Mouse (Mus musculus) heart, embryonic 15.5 days (tissue): ENCODE measurements around the gene Pou2f2. TPM values are rescaled to one million over a fixed set of nuclear protein-coding genes. Genes with fewer than 3 reads are reported as not detected.

Experiments
- ATAC-seq: fragments of 200-750 bp; cut with Nextera tagmentation; replicated peaks from 2 replicates; pipeline ENCODE4 v1.8.0; 2017; ENCODE audit warnings: low read depth, moderate TSS enrichment; ENCODE audit not compliant: insufficient number of reproducible peaks, insufficient read depth, low FRiP score
- H3K27ac ChIP-seq: fragments of 300-500 bp; sonication (generic); 2 replicates; pipeline ENCODE4 v1.5.1; 2015; ENCODE audit warnings: mild to moderate bottlenecking, inconsistent platforms
- H3K27me3 ChIP-seq: fragments of 300-500 bp; sonication (generic); 2 replicates; pipeline ENCODE4 v1.6.1; 2015; ENCODE audit warnings: inconsistent platforms
- H3K36me3 ChIP-seq: fragments of 300-500 bp; sonication (generic); 2 replicates; pipeline ENCODE4 v1.6.1; 2015; ENCODE audit warnings: mild to moderate bottlenecking, inconsistent platforms
- H3K4me1 ChIP-seq: fragments of 300-500 bp; sonication (generic); replicated peaks from 2 replicates; pipeline ENCODE4 v1.6.1; 2015; ENCODE audit warnings: inconsistent platforms
- H3K4me2 ChIP-seq: fragments of 300-500 bp; sonication (generic); 2 replicates; pipeline ENCODE4 v1.6.1; 2015; ENCODE audit warnings: inconsistent platforms, mild to moderate bottlenecking, moderate library complexity
- H3K4me3 ChIP-seq: fragments of 300-500 bp; sonication (generic); 2 replicates; pipeline ENCODE4 v1.5.1; 2015; ENCODE audit warnings: mild to moderate bottlenecking, inconsistent platforms
- H3K9ac ChIP-seq: fragments of 300-500 bp; sonication (generic); 2 replicates; pipeline ENCODE4 v1.6.1; 2015; ENCODE audit warnings: mild to moderate bottlenecking, inconsistent platforms
- H3K9me3 ChIP-seq: fragments of 300-500 bp; sonication (generic); replicated peaks from 2 replicates; pipeline ENCODE4 v1.6.1; 2016; ENCODE audit warnings: inconsistent platforms
- WGBS: fragments of 180-500 bp; shearing (Covaris S2); methylation state at CpG from one replicate; pipeline ENCODE4 v1.1.7; 2015; ENCODE audit warnings: mixed read lengths; 5-methylcytosine and 5-hydroxymethylcytosine counted together
- polyA plus RNA-seq: library from polyadenylated mRNA; unstranded; fragments of >200 nt; fragmentation: Nextera tagmentation; extraction: Ambion mirVana; gene quantifications from 2 replicates; pipeline ENCODE4 v1.2.1, GENCODE M21; 2015

Gene Pou2f2
- polyA plus RNA-seq, 1 experiment from 2014 or later: 0.49 TPM

DNA sequence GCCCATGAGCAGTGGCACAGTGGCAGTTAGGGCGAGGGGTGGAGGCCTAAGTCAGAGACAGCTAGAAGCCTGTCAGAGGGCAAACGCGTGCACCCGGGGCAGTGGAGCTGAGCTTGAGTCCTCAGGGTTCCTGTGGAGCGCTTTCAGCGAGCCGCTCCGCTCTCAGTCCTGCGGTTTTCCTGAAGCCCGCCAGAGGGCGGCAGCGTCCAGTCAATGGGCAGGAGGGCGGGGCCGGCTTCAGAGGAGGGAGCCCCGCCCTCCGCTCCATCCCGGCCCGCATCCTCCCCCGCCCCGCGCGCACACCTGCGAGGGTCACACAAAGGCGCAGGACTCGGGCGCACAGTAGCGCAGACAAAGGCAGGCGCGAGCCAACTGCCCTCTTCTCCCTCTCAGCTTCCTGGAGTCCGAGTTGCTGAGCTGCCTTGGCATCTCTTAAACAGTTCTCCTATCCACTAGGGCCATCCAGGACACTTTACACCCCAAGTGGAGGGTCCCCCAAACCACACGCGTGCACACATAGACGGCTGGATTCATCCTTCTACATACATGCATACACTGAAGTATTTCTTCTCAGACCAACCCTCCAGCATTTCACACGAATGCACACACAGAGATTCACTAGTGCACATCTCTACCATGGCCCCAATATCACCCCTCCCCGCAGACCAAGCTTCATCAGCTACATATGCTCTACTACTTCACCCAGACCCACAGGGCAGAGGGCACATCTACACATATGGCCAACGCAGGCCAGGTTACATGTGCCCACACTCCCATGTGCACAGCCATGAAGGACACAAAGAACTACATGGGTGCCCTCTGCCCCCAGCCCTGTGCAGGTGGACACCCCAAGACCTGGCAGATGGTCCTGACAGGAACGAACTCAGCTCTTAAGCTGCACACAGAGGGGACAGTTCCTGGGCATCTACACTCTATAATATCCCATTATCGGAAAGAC is 46.2 kb downstream of the Pou2f2 start:
- Histone ChIP-seq H3K4me1 (peaks cover 5% of the 10 kb centered on the region), H3K27me3 (peaks cover 68% of the 10 kb centered on the region), H3K27ac (no peak overlapping the region), H3K9ac (no peak overlapping the region), H3K4me2 (peak overlapping the region; percentile 40; the same call in 1 of the 2 replicates), H3K9me3 (no peaks in the 10 kb centered on the region), H3K36me3 (no peaks in the 10 kb centered on the region), H3K4me3 (no peak overlapping the region)
- peak; percentile 62 for ATAC-seq
- 9% methylated on average over 38 of the region's 38 CpGs for WGBS

DNA sequence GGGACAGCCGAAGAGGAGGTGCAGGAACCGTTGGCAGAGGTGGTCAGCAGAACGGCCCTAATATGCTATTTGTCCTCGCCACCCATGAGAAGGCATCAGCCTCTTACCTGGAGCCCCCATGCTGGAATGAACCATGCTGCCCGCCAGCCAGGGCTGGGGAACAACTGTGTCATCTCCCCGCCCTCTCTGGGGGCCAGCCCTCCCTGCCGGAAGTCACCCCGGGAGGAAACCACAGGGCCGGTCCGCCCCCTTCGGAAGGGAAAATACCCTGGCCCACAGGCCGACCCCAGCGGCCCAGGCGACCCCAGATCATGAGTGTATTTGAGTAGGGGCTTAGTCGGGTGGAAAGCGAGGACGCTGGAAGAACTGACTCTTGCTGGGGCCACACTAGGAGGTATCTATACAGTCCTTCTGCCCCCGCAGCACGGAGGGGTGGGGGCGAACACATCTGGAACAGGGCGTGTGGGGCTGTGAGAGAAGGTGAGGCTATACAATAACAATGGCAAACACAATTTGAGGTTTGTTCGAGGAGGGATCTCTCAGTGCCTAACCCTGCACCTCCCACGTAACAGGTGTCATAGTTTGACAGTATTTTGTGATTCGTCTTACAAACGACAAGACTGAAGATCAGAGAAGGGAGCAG is 47.1 kb downstream of the Pou2f2 start:
- Histone ChIP-seq H3K27me3 (peaks cover 60% of the 10 kb centered on the region), H3K4me2 (peak overlapping the region; percentile 32; the same call in 1 of the 2 replicates), H3K9me3 (no peaks in the 10 kb centered on the region), H3K4me3 (peak overlapping the region; percentile 24; the same call in 1 of the 2 replicates), H3K27ac (no peak overlapping the region), H3K36me3 (no peaks in the 10 kb centered on the region), H3K4me1 (peaks cover 5% of the 10 kb centered on the region), H3K9ac (no peak overlapping the region)
- 8% methylated on average over 25 of the region's 25 CpGs for WGBS
- no peak for ATAC-seq

DNA sequence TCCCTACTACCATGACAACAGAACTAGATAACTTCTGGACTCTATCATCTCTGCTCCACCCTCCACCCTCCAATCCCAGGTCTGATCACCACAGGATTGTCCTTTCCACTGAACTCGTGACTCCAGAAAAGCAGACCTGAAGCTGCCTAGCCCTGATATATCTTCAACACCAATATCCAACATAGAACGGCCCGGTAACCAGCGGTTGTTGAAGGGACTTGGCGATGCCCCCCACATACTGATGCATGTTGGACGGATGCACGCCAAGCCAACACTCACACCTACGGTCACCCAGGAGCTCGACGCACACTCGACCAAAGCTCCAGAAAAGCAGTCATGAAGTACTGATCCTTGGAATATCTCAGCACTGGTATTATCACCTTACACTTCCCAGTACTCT is 48.3 kb downstream of the Pou2f2 start:
- peaks cover 60% of the 10 kb centered on the region for H3K27me3 ChIP-seq
- no peak overlapping the region for H3K4me2 ChIP-seq

DNA sequence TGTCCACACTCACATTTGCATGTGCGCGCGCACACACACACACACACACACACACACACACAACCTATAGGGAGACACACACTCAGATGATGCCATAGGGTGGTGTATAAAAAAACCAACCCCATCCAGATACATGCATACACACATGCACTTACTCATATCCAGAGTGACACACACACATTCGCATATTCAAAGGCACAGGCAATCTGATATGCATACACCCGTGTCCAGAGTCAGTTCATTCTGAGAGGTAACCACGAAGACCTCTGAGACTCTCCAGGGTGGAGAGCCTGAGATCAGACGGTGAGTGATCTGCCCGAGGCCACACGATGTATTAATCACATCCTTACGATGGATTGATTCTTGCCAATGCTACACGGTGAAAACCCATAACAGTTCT is 49.0 kb downstream of the Pou2f2 start:
- no peak overlapping the region for H3K4me3 ChIP-seq
- peaks cover 56% of the 10 kb centered on the region for H3K27me3 ChIP-seq
- WGBS: 80% methylated on average over 11 of the region's 11 CpGs
- no peak overlapping the region for H3K4me2 ChIP-seq
- H3K36me3 ChIP-seq: no peaks in the 10 kb centered on the region
- ATAC-seq: no peak
- H3K4me1 ChIP-seq: peaks cover 5% of the 10 kb centered on the region
- no peaks in the 10 kb centered on the region for H3K9me3 ChIP-seq
- H3K27ac ChIP-seq: no peak overlapping the region
- no peak overlapping the region for H3K9ac ChIP-seq

More for the DNA sequence above, 48.3 kb downstream of the Pou2f2 start:
- no peaks in the 10 kb centered on the region for H3K9me3 ChIP-seq
- no peaks in the 10 kb centered on the region for H3K36me3 ChIP-seq
- H3K9ac ChIP-seq: no peak overlapping the region
- 87% methylated on average over 11 of the region's 11 CpGs for WGBS
- ATAC-seq: no peak
- H3K4me3 ChIP-seq: no peak overlapping the region
- H3K27ac ChIP-seq: no peak overlapping the region
- peaks cover 5% of the 10 kb centered on the region for H3K4me1 ChIP-seq

DNA sequence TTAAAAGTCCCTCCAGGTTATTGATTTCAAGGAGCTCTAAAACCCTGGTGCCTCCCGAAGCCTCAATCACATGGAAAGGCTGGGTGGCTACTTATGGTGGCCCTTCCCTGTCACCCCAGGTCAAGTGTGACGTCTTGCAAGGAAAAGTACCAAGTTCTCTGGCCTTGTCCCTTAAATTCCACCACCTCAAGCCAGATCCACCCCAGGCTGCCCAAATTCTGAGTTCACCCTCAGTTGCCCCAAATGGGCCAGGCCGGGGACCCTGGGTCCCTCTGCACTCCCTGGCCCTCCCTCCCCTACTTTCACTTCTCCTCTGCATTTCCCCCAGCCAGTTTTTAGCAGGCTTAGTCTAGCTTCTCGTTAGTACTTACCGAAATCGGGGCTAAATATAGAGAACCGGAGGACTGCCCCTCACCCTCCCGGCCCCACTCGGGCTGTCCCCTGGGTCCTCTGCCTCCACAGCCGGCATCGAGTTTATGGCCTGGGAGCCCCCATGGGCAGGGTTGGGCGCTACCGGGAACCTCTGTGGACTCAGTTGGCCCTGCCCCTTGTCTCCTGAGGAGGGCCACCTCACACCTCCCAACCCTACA is 50.0 kb downstream of the Pou2f2 start:
- Histone ChIP-seq H3K9me3 (no peaks in the 10 kb centered on the region), H3K4me2 (no peak overlapping the region), H3K9ac (no peak overlapping the region), H3K4me3 (no peak overlapping the region), H3K4me1 (peaks cover 5% of the 10 kb centered on the region), H3K36me3 (no peaks in the 10 kb centered on the region), H3K27me3 (peaks cover 45% of the 10 kb centered on the region), H3K27ac (no peak overlapping the region)
- 36% methylated on average over 13 of the region's 13 CpGs for WGBS
- no peak for ATAC-seq

DNA sequence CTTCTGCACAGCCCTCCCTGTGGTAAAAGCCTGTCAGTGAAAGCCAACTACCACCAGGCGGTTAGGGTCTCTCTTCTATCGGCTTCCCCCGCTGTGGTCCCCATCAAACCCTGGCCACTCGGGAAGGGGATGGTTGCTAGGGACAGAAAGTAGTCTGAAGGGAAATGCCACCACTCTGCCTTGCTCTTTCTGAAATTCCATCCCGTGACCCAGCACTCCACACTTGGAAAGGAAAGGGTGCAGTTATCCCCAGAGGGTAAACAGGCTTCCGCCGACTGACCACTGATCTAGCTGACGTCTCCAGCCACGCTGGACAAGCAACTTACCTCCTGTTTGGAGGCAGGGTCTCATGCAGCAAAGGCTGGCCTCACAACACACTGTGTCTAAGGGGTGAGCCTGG is 51.6 kb downstream of the Pou2f2 start:
- Histone ChIP-seq H3K27me3 (peaks cover 30% of the 10 kb centered on the region), H3K9me3 (no peaks in the 10 kb centered on the region), H3K9ac (no peak overlapping the region), H3K4me2 (no peak overlapping the region), H3K36me3 (no peaks in the 10 kb centered on the region), H3K4me1 (0 out of 2 replicates have a peak, but pooled peaks cover 2% of the 10 kb centered on the region), H3K27ac (no peak overlapping the region), H3K4me3 (no peak overlapping the region)
- WGBS: 61% methylated on average over 9 of the region's 9 CpGs
- no peak for ATAC-seq

DNA sequence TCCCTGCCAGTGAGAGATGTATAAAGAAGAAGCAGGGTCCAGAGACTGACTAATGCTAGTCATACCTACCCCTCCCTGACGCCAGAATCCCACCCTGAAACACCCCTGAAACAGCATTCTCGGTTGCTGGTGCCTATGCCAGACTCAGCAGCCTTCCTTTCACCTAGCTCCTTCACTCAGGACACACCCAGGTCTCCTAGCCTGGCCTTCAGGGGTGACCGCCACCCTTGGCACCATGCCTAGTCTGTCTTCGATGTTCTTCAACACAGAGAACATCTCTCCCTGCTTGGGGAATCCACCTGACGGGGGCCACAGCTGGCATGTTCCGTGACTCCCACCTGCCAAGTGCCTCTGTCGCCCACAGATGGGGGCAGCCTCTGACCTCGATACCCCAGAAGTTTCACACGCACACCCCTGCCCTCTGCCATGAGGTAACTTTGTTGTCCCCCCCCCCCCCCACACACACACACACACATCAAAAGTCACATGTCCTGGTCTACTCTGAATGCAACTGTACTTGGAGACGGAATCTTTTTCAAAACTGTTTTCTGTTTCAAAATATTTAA is 53.7 kb downstream of the Pou2f2 start:
- H3K4me3 ChIP-seq: no peak overlapping the region
- H3K4me2 ChIP-seq: no peak overlapping the region
- H3K4me1 ChIP-seq: no peaks in the 10 kb centered on the region
- no peaks in the 10 kb centered on the region for H3K36me3 ChIP-seq
- H3K9ac ChIP-seq: no peak overlapping the region
- peaks cover 15% of the 10 kb centered on the region for H3K27me3 ChIP-seq
- H3K9me3 ChIP-seq: no peaks in the 10 kb centered on the region
- 64% methylated on average over 10 of the region's 10 CpGs for WGBS
- no peak overlapping the region for H3K27ac ChIP-seq
- no peak for ATAC-seq

DNA sequence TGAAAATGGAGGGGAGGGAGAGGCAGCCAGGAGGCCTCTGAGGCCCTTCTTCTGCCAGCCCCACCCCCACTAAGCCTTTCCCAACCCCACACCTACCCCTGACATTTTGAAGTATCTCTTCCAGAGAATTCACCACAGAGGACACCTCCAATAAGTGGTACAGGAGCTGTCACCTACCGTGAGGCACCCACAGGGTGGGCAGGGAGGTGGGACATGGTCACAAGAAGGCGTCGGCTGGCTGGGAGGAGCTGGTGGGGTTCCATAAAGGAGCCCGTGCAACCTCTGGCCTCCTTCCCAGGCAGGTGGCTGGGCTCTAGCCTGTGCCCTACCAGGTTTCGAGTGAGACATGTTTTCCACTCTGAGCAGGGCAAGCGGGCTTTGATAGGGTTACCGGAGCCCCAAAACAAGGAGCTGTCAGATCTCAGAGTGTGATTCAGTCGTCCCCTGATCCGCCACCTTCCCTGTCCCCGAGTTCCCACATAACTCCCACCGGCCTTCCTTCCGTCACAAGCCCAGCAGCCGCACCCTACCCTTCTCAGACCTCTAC is 58.2 kb downstream of the Pou2f2 start:
- peaks cover 7% of the 10 kb centered on the region; the same call in 1 of the 2 replicates for H3K27me3 ChIP-seq
- H3K27ac ChIP-seq: no peak overlapping the region
- 58% methylated on average over 13 of the region's 13 CpGs for WGBS
- no peaks in the 10 kb centered on the region for H3K9me3 ChIP-seq
- no peak overlapping the region for H3K4me3 ChIP-seq
- no peak overlapping the region for H3K9ac ChIP-seq
- no peak for ATAC-seq
- H3K4me1 ChIP-seq: peaks cover 4% of the 10 kb centered on the region; the same call in 1 of the 2 replicates
- no peaks in the 10 kb centered on the region for H3K36me3 ChIP-seq
- H3K4me2 ChIP-seq: no peak overlapping the region

DNA sequence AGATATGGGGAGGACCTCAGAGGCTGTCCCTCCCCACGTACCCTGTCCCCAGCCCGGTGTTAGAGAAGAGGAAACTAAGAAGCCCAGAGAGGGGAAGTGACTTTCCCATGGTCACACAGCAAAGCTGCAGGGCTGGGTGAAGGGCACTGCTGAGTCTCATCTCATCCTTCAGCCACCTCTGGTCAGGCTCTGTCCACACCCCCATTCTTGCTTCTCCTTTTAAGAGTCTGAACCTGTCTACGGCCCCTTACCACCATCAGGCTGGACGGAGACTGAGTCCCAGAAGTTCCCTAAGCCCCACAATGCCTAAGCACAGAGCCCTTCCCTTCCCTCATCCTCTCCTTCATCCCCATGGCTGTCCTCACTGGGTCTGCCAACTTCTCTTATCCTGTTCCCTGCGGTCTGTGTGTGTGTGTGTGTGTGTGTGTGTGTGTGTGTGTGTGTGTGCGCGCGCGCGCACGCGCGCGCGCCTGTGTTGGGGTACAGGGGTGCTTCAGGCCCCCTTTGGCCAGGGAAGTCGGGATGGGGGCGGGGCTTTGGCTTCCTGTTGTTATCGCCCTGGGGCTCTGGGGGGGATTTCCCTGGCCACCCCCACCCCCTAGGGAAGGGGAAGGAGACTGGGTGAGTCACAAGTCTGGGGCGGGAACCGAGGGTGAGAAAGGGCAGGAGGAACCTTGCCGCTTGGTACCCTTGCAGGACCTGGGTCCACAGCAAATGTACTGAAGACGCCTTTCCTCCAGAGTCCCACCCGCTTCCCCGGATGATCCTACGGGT is 59.3 kb downstream of the Pou2f2 start:
- Histone ChIP-seq H3K4me3 (no peak overlapping the region), H3K4me2 (no peak overlapping the region)
- no peak for ATAC-seq

DNA sequence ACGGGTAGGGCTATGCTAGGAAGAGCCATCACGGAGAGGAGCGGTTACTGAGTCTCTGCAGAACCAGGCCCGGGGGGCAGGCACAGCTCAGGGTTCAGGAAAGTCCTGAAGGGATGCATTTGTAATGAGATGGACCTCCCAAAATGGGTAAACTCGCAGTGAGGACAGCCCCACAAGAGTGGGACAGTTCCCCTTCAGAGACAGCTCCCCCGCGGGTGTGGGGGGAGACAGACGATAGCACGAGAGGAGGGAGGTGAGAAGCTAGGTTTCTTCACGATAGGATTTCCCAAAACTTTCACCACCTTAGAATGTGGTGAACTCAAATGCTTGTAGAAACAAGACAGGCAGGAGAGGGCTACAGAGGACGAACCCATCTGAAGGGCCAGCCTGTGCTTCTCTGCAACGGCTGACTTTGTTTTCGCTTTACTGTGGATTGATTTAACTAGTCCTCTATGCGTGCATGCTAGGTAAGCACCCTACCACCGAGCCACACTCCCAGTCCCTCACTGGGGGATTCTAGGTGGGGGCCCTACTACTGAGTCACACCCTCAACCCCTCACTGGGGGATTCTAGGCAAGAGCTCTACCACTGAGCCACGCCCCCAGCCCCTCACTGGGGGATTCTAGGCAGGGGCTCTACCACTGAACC is 66.4 kb downstream of the Pou2f2 start:
- no peaks in the 10 kb centered on the region for H3K4me1 ChIP-seq
- H3K4me2 ChIP-seq: no peak overlapping the region
- H3K4me3 ChIP-seq: no peak overlapping the region
- no peak overlapping the region for H3K27ac ChIP-seq
- 78% methylated on average over 16 of the region's 16 CpGs for WGBS
- ATAC-seq: no peak
- no peak overlapping the region for H3K9ac ChIP-seq
- peaks cover 14% of the 10 kb centered on the region for H3K27me3 ChIP-seq
- no peaks in the 10 kb centered on the region for H3K9me3 ChIP-seq
- H3K36me3 ChIP-seq: no peaks in the 10 kb centered on the region

More for the DNA sequence above, 59.3 kb downstream of the Pou2f2 start:
- Histone ChIP-seq H3K9me3 (no peaks in the 10 kb centered on the region), H3K27ac (no peak overlapping the region), H3K27me3 (peaks cover 14% of the 10 kb centered on the region), H3K36me3 (no peaks in the 10 kb centered on the region), H3K4me1 (peaks cover 4% of the 10 kb centered on the region; the same call in 1 of the 2 replicates), H3K9ac (no peak overlapping the region)
- WGBS: 57% methylated on average over 24 of the region's 25 CpGs
